Mouse (Mus musculus) liver, embryonic 13.5 days (tissue): ENCODE data around the gene Dpysl5. TPM values are rescaled to one million over a fixed set of nuclear protein-coding genes. Genes with fewer than 3 reads are reported as not detected.
A peak's percentile ranks its signal among the peaks of the same experiment; 100 is the strongest.

ENCODE experiments used
- ATAC-seq: fragments of 200-750 bp; cut with Nextera tagmentation; 2 replicates; pipeline ENCODE4 v1.8.0; 2017; ENCODE audit warnings: low read depth, mild to moderate bottlenecking, moderate number of reproducible peaks, moderate library complexity
- DNase-seq: peaks from one replicate; pipeline ENCODE4 v3.0.0; 2022
- H3K27ac ChIP-seq: fragments of 300-500 bp; sonication (generic); 2 replicates; pipeline ENCODE4 v1.5.1; 2015; ENCODE audit warnings: moderate library complexity, mild to moderate bottlenecking, inconsistent platforms
- H3K27me3 ChIP-seq: fragments of 300-500 bp; sonication (generic); 2 replicates; pipeline ENCODE4 v1.6.1; 2015; ENCODE audit warnings: mild to moderate bottlenecking, inconsistent platforms
- H3K36me3 ChIP-seq: fragments of 300-500 bp; sonication (generic); 2 replicates; pipeline ENCODE4 v1.6.1; 2015; ENCODE audit warnings: mild to moderate bottlenecking, inconsistent platforms
- H3K4me1 ChIP-seq: fragments of 300-500 bp; sonication (generic); replicated peaks from 2 replicates; pipeline ENCODE4 v1.6.1; 2015; ENCODE audit warnings: inconsistent platforms
- H3K4me2 ChIP-seq: fragments of 300-500 bp; sonication (generic); 2 replicates; pipeline ENCODE4 v1.6.1; 2015; ENCODE audit warnings: inconsistent platforms, mild to moderate bottlenecking, moderate library complexity
- H3K4me3 ChIP-seq: fragments of 300-500 bp; sonication (generic); replicated peaks from 2 replicates; pipeline ENCODE4 v1.5.1; 2015; ENCODE audit warnings: mild to moderate bottlenecking, inconsistent platforms
- H3K9ac ChIP-seq: fragments of 300-500 bp; sonication (generic); 2 replicates; pipeline ENCODE4 v1.6.1; 2015; ENCODE audit warnings: mild to moderate bottlenecking, inconsistent platforms
- H3K9me3 ChIP-seq: fragments of 300-500 bp; sonication (generic); replicated peaks from 2 replicates; pipeline ENCODE4 v1.6.1; 2016; ENCODE audit warnings: inconsistent platforms
- WGBS: fragments of 180-500 bp; shearing (Covaris S2); methylation state at CpG from one replicate; pipeline ENCODE4 v1.1.7; 2015; ENCODE audit not compliant: insufficient replicate concordance; 5-methylcytosine and 5-hydroxymethylcytosine counted together
- polyA plus RNA-seq: library from polyadenylated mRNA; unstranded; fragments of >200 nt; fragmentation: Nextera tagmentation; extraction: Ambion mirVana; gene quantifications from 2 replicates; pipeline ENCODE4 v1.2.1, GENCODE M21; 2015

The Dpysl5 gene
- polyA plus RNA-seq, 1 experiment from 2014 or later, result 0.33 TPM

DNA sequence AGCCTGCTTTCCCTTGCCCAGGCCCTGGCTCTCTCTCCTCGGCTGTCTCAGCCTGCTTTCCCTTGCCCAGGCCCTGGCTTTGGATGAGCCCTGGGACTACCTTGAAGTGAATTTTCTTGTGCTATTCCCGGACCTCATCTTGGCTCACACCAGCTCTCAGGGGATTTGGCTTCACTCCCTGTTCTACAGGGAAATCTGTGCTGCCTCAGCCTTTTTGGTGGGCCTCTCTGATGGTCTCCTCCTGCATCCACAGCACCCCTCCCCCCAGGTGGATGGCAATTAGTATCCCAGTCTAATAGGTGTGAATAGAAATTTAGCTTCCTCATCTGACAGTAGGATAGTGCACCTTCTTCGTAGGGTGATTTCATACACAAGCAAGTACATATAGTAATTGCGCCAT is 56.7 kb downstream of the Dpysl5 start:
- no peak overlapping the region for H3K27ac ChIP-seq
- H3K36me3 ChIP-seq, result no peaks in the 10 kb centered on the region
- DNase-seq (no peak), ATAC-seq (no peak)
- no peak overlapping the region for H3K9ac ChIP-seq
- no peak overlapping the region for H3K4me3 ChIP-seq
- H3K9me3 ChIP-seq, result no peaks in the 10 kb centered on the region
- WGBS, result 64% methylated on average over 4 of the region's 4 CpGs
- H3K4me1 ChIP-seq, result peaks cover 8% of the 10 kb centered on the region; the same call in 1 of the 2 replicates
- no peaks in the 10 kb centered on the region for H3K27me3 ChIP-seq
- H3K4me2 ChIP-seq, result no peak overlapping the region

DNA sequence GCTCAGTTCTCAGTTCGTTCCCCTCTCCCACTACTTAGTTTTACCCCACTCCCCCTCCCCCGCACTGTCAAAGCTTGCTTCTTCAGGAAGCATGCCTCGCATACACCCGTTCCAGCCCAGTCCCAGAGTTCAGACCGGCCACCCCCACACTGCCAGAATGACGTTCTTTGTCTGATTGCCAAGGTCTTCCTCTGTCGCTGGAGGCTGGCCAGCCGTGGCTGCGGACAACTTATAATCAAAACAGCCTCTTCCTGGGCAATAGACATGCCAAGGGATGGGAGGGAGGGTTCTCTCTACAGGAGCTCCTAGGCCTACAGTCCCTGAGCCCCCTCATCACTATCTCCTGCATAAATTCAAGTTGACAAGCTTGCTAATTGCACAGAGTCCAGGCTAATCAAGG is 57.2 kb downstream of the Dpysl5 start:
- H3K27ac ChIP-seq, result no peak overlapping the region
- H3K4me1 ChIP-seq, result peaks cover 8% of the 10 kb centered on the region; the same call in 1 of the 2 replicates
- no peak overlapping the region for H3K4me3 ChIP-seq
- no peaks in the 10 kb centered on the region for H3K36me3 ChIP-seq
- H3K27me3 ChIP-seq, result peaks cover under 1% of the 10 kb centered on the region; the same call in 1 of the 2 replicates
- no peaks in the 10 kb centered on the region for H3K9me3 ChIP-seq
- ATAC-seq (no peak), DNase-seq (no peak)
- H3K4me2 ChIP-seq, result no peak overlapping the region
- no peak overlapping the region for H3K9ac ChIP-seq
- WGBS, result 26% methylated on average over 9 of the region's 9 CpGs

DNA sequence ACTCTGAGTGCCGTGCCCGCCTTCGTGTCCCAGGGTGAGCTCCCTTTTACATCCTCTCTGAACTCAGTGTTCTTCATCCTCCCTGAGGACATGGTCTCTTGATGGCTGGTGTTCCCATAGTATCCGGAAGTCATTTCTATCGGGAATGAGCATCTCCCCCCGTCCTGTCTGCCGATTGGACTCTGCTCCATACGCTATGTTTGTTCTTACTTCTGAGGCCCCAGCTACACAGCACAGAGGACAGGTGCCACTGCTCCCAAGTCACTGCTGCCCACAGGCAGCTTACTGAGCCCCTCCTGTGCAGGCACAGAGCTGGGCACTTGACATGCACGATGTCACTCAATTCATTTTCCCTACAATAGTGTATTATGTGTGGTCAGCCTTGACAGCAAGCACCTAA is 57.7 kb downstream of the Dpysl5 start:
- 68% methylated on average over 9 of the region's 9 CpGs for WGBS
- no peak for ATAC-seq
- no peaks in the 10 kb centered on the region for H3K36me3 ChIP-seq
- no peak overlapping the region for H3K9ac ChIP-seq
- no peak overlapping the region for H3K4me3 ChIP-seq
- H3K4me1 ChIP-seq, result peaks cover 8% of the 10 kb centered on the region; the same call in 1 of the 2 replicates
- H3K27me3 ChIP-seq, result peaks cover 3% of the 10 kb centered on the region; the same call in 1 of the 2 replicates
- H3K4me2 ChIP-seq, result no peak overlapping the region
- DNase-seq, result no peak
- H3K27ac ChIP-seq, result no peak overlapping the region
- H3K9me3 ChIP-seq, result no peaks in the 10 kb centered on the region

DNA sequence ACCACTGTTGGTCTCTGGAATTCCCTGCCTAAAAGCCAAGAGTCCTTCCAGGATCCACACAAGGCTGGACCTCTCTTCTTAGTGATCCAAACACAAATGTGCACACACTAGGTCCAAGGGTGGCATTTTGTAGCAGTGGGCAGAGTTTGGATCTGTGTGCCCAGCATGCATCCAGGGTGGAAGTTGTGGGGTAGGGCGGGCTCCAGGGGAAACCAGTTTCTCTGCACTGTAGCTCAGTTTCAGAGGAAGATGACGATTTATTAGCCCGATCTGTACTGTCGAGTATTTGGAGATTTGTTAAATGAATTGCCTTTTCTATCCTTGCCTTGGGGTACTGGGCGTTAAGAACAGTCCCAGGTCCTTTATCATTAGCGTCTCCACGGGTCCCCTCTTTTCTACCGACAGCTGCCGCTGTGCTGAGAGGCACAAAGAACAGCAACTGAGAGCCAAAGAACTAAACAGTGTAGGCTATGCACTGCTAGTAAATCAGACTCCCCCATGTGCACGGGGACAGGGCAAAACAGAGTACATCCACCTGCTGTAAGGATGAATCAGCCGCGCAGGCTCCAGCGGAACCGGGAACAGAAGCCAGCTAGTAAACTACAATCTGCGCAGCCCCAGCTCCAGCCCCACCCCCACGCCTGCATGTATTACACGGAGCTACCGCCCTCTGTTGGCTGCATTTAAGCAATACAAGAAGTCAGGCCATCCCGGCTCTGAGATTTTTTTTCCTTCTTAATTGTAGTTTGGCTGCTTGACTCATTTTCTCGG is 63.4 kb downstream of the Dpysl5 start:
- peaks cover 6% of the 10 kb centered on the region for H3K27me3 ChIP-seq
- peak overlapping the region; percentile 52 for H3K4me2 ChIP-seq
- no peak overlapping the region for H3K27ac ChIP-seq
- H3K36me3 ChIP-seq, result no peaks in the 10 kb centered on the region
- H3K4me3 ChIP-seq, result peak overlapping the region; percentile 27; the same call in 1 of the 2 replicates
- no peak for ATAC-seq
- H3K4me1 ChIP-seq, result no peaks in the 10 kb centered on the region
- no peak overlapping the region for H3K9ac ChIP-seq
- no peaks in the 10 kb centered on the region for H3K9me3 ChIP-seq
- WGBS, result 10% methylated on average over 20 of the region's 20 CpGs
- DNase-seq, result peak; percentile 26

DNA sequence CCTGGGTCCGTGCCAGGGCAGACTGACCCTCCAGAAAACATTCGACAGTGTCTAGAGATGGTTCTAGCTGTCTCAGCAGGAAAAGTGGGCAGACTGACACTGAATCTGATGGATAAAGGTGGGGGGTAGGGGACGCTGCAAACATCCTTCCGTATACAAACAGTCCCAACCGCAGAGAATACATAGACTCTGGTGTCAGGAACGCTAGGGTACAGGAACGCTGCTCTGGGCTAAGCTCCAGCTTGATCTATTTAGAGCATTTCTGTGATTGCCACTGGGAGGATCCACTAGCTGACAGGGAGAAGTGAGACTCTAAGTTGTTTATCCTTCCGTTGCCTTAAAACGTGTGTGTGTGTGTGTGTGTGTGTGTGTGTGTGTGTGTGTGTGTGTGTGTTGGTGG is 69.3 kb downstream of the Dpysl5 start:
- no peak overlapping the region for H3K9ac ChIP-seq
- H3K27me3 ChIP-seq, result 0 out of 2 replicates have a peak, but pooled peaks cover 3% of the 10 kb centered on the region
- no peaks in the 10 kb centered on the region for H3K36me3 ChIP-seq
- H3K4me2 ChIP-seq, result no peak overlapping the region
- WGBS, result 53% methylated on average over 9 of the region's 9 CpGs
- no peak overlapping the region for H3K27ac ChIP-seq
- H3K4me1 ChIP-seq, result no peaks in the 10 kb centered on the region
- no peak for ATAC-seq
- H3K9me3 ChIP-seq, result no peaks in the 10 kb centered on the region
- no peak overlapping the region for H3K4me3 ChIP-seq
- no peak for DNase-seq

DNA sequence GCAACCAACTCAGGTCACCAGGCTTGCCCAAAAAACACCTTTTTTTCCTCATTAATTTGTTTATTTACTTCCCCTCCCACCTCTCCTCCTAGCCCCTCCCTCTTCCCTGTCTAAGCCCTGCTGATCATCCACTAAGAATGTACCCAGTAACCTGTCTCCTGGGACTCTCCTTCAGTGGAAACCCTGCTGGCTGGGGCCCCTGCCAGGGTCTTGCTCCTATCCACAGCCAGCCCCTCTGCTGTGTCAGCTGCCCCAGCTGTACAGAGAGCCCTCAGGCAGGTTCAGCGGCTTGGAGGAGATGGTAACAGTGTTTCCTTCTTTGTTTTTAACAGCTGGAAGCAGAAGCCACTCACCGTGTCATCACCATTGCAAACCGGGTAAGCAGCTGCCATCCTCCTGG is 69.8 kb downstream of the Dpysl5 start:
- Histone ChIP-seq H3K4me2 (no peak overlapping the region), H3K36me3 (no peaks in the 10 kb centered on the region), H3K9me3 (no peaks in the 10 kb centered on the region), H3K4me1 (no peaks in the 10 kb centered on the region), H3K27ac (no peak overlapping the region), H3K9ac (no peak overlapping the region), H3K4me3 (no peak overlapping the region), H3K27me3 (0 out of 2 replicates have a peak, but pooled peaks cover 3% of the 10 kb centered on the region)
- no peak for DNase-seq
- no peak for ATAC-seq
- 56% methylated on average over 3 of the region's 3 CpGs for WGBS

DNA sequence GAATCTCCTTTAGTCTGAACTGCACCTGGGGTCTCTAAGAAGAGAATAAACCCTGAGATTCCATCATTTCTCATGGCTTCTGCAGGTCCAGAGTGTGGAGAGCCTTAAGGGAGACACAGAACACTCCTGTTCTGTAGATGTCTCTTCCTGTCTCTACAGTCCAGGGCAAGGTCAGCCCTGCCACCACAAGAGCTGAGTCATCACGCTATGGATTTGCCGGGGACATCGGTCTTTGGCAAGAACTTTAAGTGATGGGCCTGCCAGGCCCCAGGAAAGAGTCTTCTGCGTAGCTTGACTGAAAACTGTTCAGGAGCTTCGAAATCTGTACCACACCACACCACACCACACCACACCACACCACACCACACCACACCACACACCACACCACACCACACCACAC is 76.0 kb downstream of the Dpysl5 start:
- H3K36me3 ChIP-seq, result no peaks in the 10 kb centered on the region
- no peak overlapping the region for H3K4me3 ChIP-seq
- H3K27ac ChIP-seq, result no peak overlapping the region
- DNase-seq, result no peak
- 39% methylated on average over 5 of the region's 5 CpGs for WGBS
- no peaks in the 10 kb centered on the region for H3K4me1 ChIP-seq
- no peak for ATAC-seq
- 0 out of 2 replicates have a peak, but pooled peaks cover 3% of the 10 kb centered on the region for H3K27me3 ChIP-seq
- H3K4me2 ChIP-seq, result no peak overlapping the region
- H3K9ac ChIP-seq, result no peak overlapping the region
- no peaks in the 10 kb centered on the region for H3K9me3 ChIP-seq

DNA sequence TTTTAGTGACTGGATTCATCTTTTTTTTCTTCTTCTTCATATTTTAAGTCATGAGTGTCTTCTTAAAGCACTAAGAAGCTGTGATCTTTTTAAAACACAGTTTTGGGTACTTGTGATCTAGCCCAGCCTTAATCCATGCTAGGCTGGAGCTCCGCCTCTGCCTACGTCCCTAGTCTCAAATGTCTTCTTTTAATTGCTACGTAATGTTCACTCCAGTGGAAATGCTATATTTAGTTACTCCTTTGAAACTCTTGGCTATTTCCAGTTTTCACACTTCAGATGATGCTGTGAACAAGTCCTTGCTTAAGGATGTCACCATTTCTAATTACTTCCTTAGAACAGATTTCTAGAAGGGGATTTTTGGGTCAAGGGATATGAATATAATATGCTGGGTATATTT is 78.7 kb downstream of the Dpysl5 start:
- H3K4me3 ChIP-seq, result no peak overlapping the region
- H3K27me3 ChIP-seq, result no peaks in the 10 kb centered on the region
- 70% methylated on average over 3 of the region's 3 CpGs for WGBS
- no peaks in the 10 kb centered on the region for H3K4me1 ChIP-seq
- DNase-seq (no peak), ATAC-seq (no peak)
- H3K9me3 ChIP-seq, result no peaks in the 10 kb centered on the region
- no peak overlapping the region for H3K9ac ChIP-seq
- no peak overlapping the region for H3K4me2 ChIP-seq
- H3K27ac ChIP-seq, result no peak overlapping the region
- H3K36me3 ChIP-seq, result no peaks in the 10 kb centered on the region

DNA sequence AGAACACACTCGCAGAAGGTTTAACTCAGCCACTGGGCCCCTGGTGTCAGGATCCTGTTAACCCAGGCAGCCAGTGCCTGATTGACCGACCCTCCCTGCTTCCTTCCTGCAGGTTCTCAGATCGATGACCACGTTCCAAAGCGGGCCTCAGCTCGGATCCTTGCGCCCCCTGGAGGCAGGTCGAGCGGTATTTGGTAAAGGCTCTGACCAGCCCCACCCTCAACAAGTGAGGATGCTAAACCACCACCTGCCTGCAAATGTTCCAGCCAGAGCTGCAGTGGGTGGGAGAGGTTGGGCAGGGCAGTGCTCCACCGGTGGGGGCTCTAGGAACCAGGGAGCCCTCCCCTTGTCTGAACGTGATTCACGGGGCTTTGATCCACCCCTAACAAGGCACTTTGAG is 84.8 kb downstream of the Dpysl5 start:
- Histone ChIP-seq H3K27ac (no peak overlapping the region), H3K36me3 (no peaks in the 10 kb centered on the region), H3K9me3 (no peaks in the 10 kb centered on the region), H3K4me1 (peaks cover 29% of the 10 kb centered on the region), H3K4me3 (no peak overlapping the region), H3K27me3 (peaks cover 10% of the 10 kb centered on the region), H3K4me2 (no peak overlapping the region), H3K9ac (no peak overlapping the region)
- DNase-seq, result peak; percentile 63
- WGBS, result 6% methylated on average over 12 of the region's 12 CpGs
- no peak for ATAC-seq

DNA sequence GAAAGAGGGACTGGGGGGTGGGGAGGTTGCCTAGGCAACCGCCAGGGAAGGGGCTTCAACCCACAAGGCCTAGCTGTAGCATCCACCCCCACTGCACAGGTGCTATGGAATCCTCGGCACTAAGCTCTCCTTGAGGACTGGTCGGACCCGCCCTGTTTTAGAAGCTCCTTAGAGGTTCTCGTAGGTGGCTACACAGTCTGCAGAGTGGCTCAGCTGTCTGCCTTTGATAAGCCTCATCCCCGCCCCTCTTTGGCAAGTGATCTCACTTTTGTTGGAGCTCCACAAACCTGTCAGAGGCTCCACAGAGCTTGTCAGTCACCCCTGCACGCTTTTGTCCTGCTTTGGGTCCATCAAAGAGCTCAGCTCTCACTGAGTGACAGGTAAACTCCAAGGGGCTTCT is 86.1 kb downstream of the Dpysl5 start:
- Histone ChIP-seq H3K27me3 (peaks cover 13% of the 10 kb centered on the region), H3K4me2 (peak overlapping the region; percentile 55), H3K4me1 (peaks cover 29% of the 10 kb centered on the region), H3K4me3 (peak overlapping the region; percentile 31), H3K27ac (peak overlapping the region; percentile 69), H3K9ac (peak overlapping the region; percentile 54), H3K9me3 (no peaks in the 10 kb centered on the region), H3K36me3 (no peaks in the 10 kb centered on the region)
- peak; percentile 76 for DNase-seq
- 16% methylated on average over 7 of the region's 7 CpGs for WGBS
- peak; percentile 97 for ATAC-seq

DNA sequence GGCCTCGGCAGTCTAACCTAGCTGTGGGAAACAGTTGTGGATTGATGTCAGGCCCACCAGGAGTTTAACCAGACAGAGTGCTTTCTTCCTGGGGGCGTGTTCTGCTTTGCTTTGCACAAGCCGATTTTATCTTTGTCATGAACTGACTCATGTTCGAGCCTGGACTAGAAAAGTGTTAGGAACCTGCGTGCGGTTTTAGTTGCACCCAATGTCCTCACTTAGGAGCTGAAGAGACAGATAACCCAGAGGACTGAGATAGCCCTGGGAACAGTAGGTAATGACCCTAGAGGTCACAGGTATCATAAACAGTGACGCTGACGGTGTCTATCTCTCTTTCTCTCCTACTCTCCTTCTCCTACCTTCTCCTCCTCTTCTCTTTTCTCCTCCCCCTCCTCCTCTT is 86.6 kb downstream of the Dpysl5 start:
- Histone ChIP-seq H3K9ac (peak overlapping the region; percentile 54), H3K4me1 (peaks cover 29% of the 10 kb centered on the region), H3K4me3 (peak overlapping the region; percentile 31), H3K4me2 (peak overlapping the region; percentile 55), H3K27ac (peak overlapping the region; percentile 69), H3K27me3 (peaks cover 17% of the 10 kb centered on the region), H3K36me3 (no peaks in the 10 kb centered on the region), H3K9me3 (no peaks in the 10 kb centered on the region)
- ATAC-seq (peak; percentile 26), DNase-seq (no peak)
- 41% methylated on average over 8 of the region's 8 CpGs for WGBS

DNA sequence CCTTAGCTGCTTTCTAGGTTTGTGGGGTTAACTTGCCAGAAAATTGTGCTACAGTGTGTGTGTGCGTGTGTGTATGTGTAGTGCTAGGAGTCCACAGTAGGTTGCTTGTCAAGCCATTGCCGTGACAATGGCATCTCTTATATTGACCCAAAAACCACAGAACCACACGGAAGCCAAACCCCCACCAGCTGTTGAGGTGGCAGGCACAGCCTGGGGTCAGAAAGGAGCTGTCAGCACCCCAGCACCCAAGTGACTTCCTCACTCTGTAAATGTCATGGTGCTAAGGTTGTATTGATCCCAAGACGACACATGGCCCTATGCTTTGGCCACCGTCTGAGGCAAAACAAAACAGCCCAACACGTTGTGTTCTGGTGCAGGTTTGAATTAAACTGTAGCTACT is 87.6 kb downstream of the Dpysl5 start:
- no peak overlapping the region for H3K4me3 ChIP-seq
- no peak overlapping the region for H3K27ac ChIP-seq
- no peak overlapping the region for H3K4me2 ChIP-seq
- 56% methylated on average over 6 of the region's 6 CpGs for WGBS
- H3K9ac ChIP-seq, result no peak overlapping the region
- no peaks in the 10 kb centered on the region for H3K9me3 ChIP-seq
- H3K4me1 ChIP-seq, result peaks cover 29% of the 10 kb centered on the region
- DNase-seq (no peak), ATAC-seq (no peak)
- peaks cover 17% of the 10 kb centered on the region for H3K27me3 ChIP-seq
- H3K36me3 ChIP-seq, result no peaks in the 10 kb centered on the region
